Mouse (Mus musculus) bone marrow, adult 2 months (tissue): ENCODE measurements around the gene Hist1h2bh.

Experiments
- CTCF ChIP-seq: fragments of 200-500 bp; IDR thresholded peaks from 2 replicates; pipeline ENCODE4 v1.5.1; 2011; ENCODE audit warnings: low read length, control low read depth; ENCODE audit not compliant: control insufficient read depth, insufficient read depth
- POLR2A ChIP-seq: fragments of 200-500 bp; IDR thresholded peaks from 2 replicates; pipeline ENCODE4 v1.6.1; 2011; ENCODE audit warnings: low read depth, mild to moderate bottlenecking, control low read depth, low read length, borderline replicate concordance; ENCODE audit not compliant: control insufficient read depth

- TF ChIP-seq CTCF (no peak), POLR2A (no peak)
These were observed 3.5 kb upstream of the Hist1h2bh start for GRCm38 (mm10) chr13:23546694-23547093.
